Mouse (Mus musculus) CH12.LX (cell line): ENCODE measurements around the gene Scd3.

Experiments used
- CHD2 ChIP-seq: IDR thresholded peaks from 2 replicates; pipeline ENCODE4 v1.6.1; 2011; ENCODE audit warnings: low read length, improper control_type of control experiment
- CTCF ChIP-seq, 2 experiments: IDR thresholded peaks in 1 of 2; conservative IDR thresholded peaks in 1 of 2; 2 replicates each; pipeline ENCODE4 v1.5.1; 2011 to 2012; ENCODE audit warnings: low read depth in 2 of 2, low read length in 2 of 2, improper control_type of control experiment in 1 of 2, inconsistent platforms in 1 of 2, mild to moderate bottlenecking in 1 of 2, moderate library complexity in 1 of 2
- ETS1 ChIP-seq: conservative IDR thresholded peaks from 2 replicates; pipeline ENCODE4 v1.6.1; 2012; ENCODE audit warnings: low read depth, mild to moderate bottlenecking, inconsistent platforms, low read length, improper control_type of control experiment, moderate library complexity
- MYC ChIP-seq: IDR thresholded peaks from 2 replicates; pipeline ENCODE4 v1.6.1; 2011; ENCODE audit warnings: low read depth, mild to moderate bottlenecking, improper control_type of control experiment, low read length
- POLR2A ChIP-seq: IDR thresholded peaks from 2 replicates; pipeline ENCODE4 v1.6.1; 2011; ENCODE audit warnings: low read depth, mild to moderate bottlenecking, improper control_type of control experiment, low read length
- USF1 ChIP-seq: IDR thresholded peaks from 2 replicates; pipeline ENCODE4 v1.6.1; 2014; ENCODE audit warnings: low read depth, mild to moderate bottlenecking, inconsistent platforms, low read length, improper control_type of control experiment
- ZC3H11A ChIP-seq: IDR thresholded peaks from 2 replicates; pipeline ENCODE4 v1.6.1; 2012; ENCODE audit warnings: low read depth, mild to moderate bottlenecking, inconsistent platforms, low read length, improper control_type of control experiment

- TF ChIP-seq CTCF (conservative IDR thresholded peaks at IDR 0.05 in 1 of 2, IDR thresholded peaks at IDR 0.05 in 1 of 2; ENCODE audit: low read depth in 2 of 2, low read length in 2 of 2) (no peak), ZC3H11A (no peak), USF1 (no peak), ETS1 (no peak), CHD2 (no peak), POLR2A (no peak), MYC (no peak)
Measured at GRCm38 (mm10) chr19:44292483-44292882, 89.4 kb downstream of the Scd3 start.
